Mouse (Mus musculus): ENCODE results near the gene Slc5a11.

Gene Slc5a11

DNA sequence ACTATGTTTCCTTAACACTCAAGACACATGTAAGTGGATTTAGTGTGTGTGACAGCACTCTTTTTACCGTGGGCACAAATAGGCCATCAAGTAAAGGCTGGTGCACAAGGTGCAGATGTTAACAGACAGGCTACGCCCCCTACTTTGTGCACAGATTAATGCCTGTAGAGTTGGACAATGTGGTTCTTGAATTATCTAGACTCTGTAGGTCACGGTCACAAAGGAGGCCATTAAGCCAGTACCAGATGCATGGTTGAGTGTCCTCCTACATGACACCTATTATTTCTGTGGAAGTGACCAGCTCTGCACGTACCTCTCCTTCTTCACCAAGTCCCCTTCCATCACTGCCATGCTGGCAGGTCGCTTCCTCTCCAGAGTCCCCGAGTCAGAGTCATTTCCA, 81.5 kb downstream of the Slc5a11 start:
- ChIA-PET CTCF (interaction anchor here in 3 of 4 experiments (0.7 to 1.2 kb wide), 3 partner anchors 75 to 173 kb away, joined by 3 to 5 read pairs (median 3); no protein-coding TSS in a partner anchor), POLR2A (interaction anchor here in 3 of 4 experiments (0.6 to 1.9 kb wide), 11 partner anchors 11 to 331 kb away, joined by 3 to 12 read pairs (median 4); partner anchors contain the start of genes Arhgap17 (in 2 of the 3) and Lcmt1 (in 1 of the 3))

DNA sequence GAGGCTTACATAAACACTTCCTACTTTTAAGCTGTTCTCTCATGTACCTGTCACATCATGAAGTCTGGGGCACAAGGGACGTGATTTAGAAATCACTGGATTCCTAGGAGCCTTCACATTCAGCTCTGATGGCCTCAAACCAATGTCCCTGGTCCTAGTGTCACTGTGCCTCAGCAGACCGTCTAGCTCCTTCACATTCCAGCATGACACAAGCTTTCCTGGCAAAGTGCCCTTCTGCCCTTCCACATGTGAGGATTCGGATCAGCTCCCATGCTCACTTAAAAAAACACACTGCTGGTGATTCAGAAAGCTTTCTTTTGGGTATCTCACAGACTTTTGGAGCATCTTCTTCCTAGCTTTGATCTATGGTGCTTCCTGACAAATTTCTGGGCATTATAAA, 83.6 kb downstream of the Slc5a11 start:
- ChIA-PET POLR2A (interaction anchor here in 1 of 4 experiments (1.2 to 2.6 kb wide), 3 partner anchors 8 to 32 kb away, joined by 3 to 10 read pairs (median 6); no protein-coding TSS in a partner anchor), CTCF (no interaction called here)

GRCm38 (mm10) chr7:123300258-123300657, 85.7 kb downstream of the Slc5a11 start:
- ChIA-PET POLR2A (interaction anchor here in 1 of 4 experiments (0.6 to 2.6 kb wide), 3 partner anchors 30 to 507 kb away, joined by 3 to 10 read pairs (median 3); no protein-coding TSS in a partner anchor), CTCF (no interaction called here)

GRCm38 (mm10) chr7:123305397-123305796, 90.8 kb downstream of the Slc5a11 start:
- CTCF ChIA-PET, result no interaction called here
- POLR2A ChIA-PET, result interaction anchor here in 3 of 4 experiments (0.5 to 1.7 kb wide), 6 partner anchors 8 to 1284 kb away, joined by 3 to 10 read pairs (median 3); partner anchors contain the start of gene Arhgap17 (in 1 of the 3)

GRCm38 (mm10) chr7:123307236-123307635, 92.7 kb downstream of the Slc5a11 start:
- POLR2A ChIA-PET, result interaction anchor here in 2 of 4 experiments (0.6 to 1.7 kb wide), 5 partner anchors 10 to 64 kb away, joined by 3 to 6 read pairs (median 4); no protein-coding TSS in a partner anchor
- CTCF ChIA-PET, result no interaction called here

DNA sequence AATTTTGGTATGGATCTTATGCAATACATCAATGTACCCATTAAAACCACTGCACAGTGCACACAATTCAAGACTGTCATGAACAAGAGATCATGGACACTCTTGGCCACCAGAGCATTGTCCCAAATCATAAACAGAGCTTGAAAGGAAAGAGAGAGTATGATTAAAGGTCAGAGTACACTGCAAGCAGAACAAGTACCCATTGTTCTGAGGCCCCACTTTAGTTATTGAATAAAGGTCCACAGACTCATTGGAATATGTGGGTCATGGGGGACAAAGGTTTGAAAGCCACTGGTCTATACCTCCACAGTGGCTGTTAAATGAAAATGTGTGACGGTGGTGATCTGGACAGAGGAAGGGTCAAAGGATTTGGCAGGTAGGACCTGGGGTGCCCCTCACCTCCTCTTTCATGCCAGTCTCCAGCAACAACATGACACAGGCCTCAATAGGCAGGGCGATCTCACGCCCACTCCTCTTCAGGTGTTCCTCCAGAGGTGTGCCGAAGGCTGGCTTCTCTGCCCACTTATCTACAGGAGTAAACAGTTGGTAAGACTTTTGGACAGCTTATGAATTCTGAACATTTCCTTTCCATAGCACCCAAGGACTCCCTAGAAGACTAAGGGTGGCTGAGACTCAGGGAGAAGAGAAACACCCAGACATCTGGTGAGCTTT, 93.4 kb downstream of the Slc5a11 start:
- POLR2A ChIA-PET, result interaction anchor here in 3 of 4 experiments (1.1 to 2.5 kb wide), 4 partner anchors 12 to 63 kb away, joined by 3 to 9 read pairs (median 3); no protein-coding TSS in a partner anchor
- CTCF ChIA-PET, result no interaction called here

DNA sequence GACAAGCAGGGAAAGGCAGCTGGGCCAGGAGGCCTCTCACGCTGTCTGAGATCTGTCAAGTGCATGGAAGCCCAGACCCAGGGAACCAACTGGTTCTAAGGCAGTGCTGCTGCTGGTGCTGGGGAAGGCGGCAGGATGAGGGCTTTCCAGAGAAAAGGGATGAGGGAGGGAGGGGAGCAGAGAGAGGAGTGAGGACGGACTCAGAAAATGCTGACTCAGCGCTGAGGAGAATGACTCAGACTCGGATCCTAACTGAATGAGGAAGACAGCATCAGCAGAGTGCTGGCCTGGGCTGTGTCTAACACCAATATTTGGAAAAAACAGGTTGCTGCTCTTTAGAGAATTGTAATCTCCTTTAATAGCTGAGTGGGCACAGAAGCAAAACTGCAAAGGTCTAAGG, 97.3 kb downstream of the Slc5a11 start:
- CTCF ChIA-PET, result no interaction called here
- POLR2A ChIA-PET, result interaction anchor here in 2 of 4 experiments (0.6 to 4.4 kb wide), 11 partner anchors 10 to 91 kb away, joined by 3 to 17 read pairs (median 3); no protein-coding TSS in a partner anchor

DNA sequence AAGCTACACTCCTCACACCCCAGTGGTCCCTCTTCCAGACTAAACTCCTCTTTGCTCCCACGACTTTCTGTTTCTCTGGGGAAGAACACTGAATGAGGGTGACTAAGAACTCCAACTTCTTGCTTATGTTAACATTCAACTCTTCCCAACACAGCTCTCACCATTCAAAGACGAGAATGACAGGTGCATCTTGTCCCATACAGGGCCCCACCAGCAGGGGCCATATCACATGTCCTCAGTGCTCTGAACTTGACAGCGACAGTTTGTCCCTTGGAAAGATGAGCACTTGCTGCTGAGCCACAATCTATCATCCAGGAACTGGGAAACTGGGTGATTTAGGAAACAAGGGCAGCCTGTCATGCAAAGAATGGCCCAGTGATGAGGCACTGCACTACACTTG, 98.2 kb downstream of the Slc5a11 start:
- ChIA-PET CTCF (interaction anchor here in 1 of 4 experiments (0.5 kb wide), 1 partner anchor 62 kb away, joined by 3 read pairs; no protein-coding TSS in a partner anchor), POLR2A (interaction anchor here in 3 of 4 experiments (0.6 to 4.4 kb wide), 15 partner anchors 8 to 92 kb away, joined by 3 to 17 read pairs (median 3); partner anchors contain the start of gene Arhgap17 (in 1 of the 3))

GRCm38 (mm10) chr7:123322452-123323121, 108.0 kb downstream of the Slc5a11 start:
- ChIA-PET CTCF (no interaction called here), POLR2A (interaction anchor here (0.5 to 3.1 kb wide), 21 partner anchors 8 to 198 kb away, joined by 3 to 23 read pairs (median 5); partner anchors contain the start of genes Arhgap17 (in 2 of the 4) and Lcmt1 (in 2 of the 4))
